Mouse (Mus musculus): ENCODE results near the gene Clca2.

- TF ChIP-seq POLR2A (IDR thresholded peaks at IDR 0.05; ENCODE audit: borderline replicate concordance, insufficient read depth, low read length), result no peak
- peak; percentile 64 for TF ChIP-seq CTCF (IDR thresholded peaks at IDR 0.05; ENCODE audit: borderline replicate concordance, insufficient read depth, low read depth, low read length)
Measured at GRCm38 (mm10) chr3:145026750-145027149, 72.5 kb downstream of the Clca2 start.

Measured in cerebellum, adult 2 months (tissue).